Mouse (Mus musculus): Measurements from ENCODE around the gene Gclc.

GRCm38 (mm10) chr9:77826237-77826636 is 71.9 kb downstream of the Gclc start:
- TF ChIP-seq EP300 (IDR thresholded peaks at IDR 0.05; ENCODE audit: low read depth) (no peak), CTCF (IDR thresholded peaks at IDR 0.05; ENCODE audit: low read depth) (no peak)
